Mouse (Mus musculus): ENCODE data around the gene Ece1. TPM values are rescaled to one million over a fixed set of nuclear protein-coding genes. Genes with fewer than 3 reads are reported as not detected.

Gene Ece1
- polyA plus RNA-seq, 1 experiment from 2014 or later: 69.0 TPM

DNA sequence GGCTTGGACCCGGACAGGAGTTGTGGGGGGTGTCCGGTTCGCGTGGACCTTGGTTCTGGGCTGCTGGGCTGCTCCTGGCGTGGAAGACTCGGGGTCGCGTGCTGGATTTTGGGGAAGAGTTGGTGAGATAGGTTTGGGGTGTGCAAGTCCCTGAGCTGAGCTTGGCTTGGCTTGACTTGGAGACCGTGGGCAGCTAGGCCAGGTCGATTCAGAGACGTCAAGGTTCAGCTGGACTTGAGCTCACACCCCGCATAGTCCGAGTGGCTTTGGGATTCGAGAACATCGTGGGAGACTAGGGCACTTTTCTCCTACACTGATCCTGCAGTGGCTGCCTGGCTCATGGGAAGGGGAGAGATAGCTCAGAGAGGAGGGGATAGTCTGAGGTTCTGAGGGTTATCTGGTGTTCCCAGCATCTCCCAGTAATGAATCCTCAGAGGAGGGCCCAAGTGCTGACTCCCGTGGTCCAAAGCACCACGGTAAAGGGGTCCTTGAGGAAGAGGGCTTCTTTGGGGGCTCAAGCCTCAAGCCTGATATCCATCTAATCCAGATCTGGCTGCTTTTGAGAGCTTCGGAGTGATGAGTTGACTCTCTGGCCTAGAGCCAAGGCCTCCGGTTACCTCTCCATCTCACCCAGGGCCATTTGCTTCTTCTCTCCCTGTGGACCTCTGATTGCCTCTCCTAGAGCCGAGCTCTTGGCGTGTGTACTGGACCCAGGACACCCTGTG, 641 bp downstream of the Ece1 start:
- peak overlapping the region; percentile 69 for H3K9ac ChIP-seq (ENCODE audit: low read depth, low read length)
- H3K27ac ChIP-seq (ENCODE audit: low read depth, low read length): no peak overlapping the region
- 10% methylated on average over 21 of the region's 21 CpGs for WGBS
- H3K4me3 ChIP-seq (ENCODE audit: low read length): peak overlapping the region; percentile 68
- ATAC-seq (ENCODE audit: low FRiP score, low TSS enrichment): no peak
- H3K27me3 ChIP-seq (ENCODE audit: control insufficient read depth, insufficient read depth, low read length): no peaks in the 10 kb centered on the region
- no peaks in the 10 kb centered on the region for H3K9me3 ChIP-seq (ENCODE audit: control insufficient read depth, low read length)
- H3K4me2 ChIP-seq (replicated peaks; ENCODE audit: low read depth, low read length): peak overlapping the region; percentile 70
- H3K4me1 ChIP-seq (ENCODE audit: control insufficient read depth, insufficient read depth, low read length): peaks cover 38% of the 10 kb centered on the region
- H3K36me3 ChIP-seq (ENCODE audit: control insufficient read depth, insufficient read depth, low read length): no peaks in the 10 kb centered on the region

DNA sequence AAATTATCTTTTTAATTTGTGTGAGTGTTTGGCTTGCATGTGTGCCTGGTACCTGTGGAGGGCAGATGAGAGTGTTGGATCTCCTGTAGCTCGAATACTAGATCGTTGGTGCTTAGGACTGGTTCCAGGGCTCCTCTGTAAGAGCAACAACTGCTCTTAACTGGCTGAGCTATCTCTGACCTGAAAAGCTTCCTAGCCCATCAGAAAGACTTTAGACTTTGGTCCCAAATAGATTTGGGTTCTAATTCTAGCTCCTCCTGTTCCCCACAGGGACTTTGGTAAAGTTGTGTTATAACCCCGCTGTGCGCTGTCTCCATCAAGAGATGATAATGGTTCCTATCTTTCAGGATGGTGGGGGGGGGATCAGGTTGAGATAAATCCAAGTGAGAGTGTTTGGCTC, 2.0 kb downstream of the Ece1 start:
- 91% methylated on average over 4 of the region's 4 CpGs for WGBS
- ATAC-seq (ENCODE audit: low FRiP score, low TSS enrichment): no peak
- peaks cover 41% of the 10 kb centered on the region for H3K4me1 ChIP-seq (ENCODE audit: control insufficient read depth, insufficient read depth, low read length)
- H3K27ac ChIP-seq (ENCODE audit: low read depth, low read length): no peak overlapping the region
- H3K4me2 ChIP-seq (replicated peaks; ENCODE audit: low read depth, low read length): no peak overlapping the region
- no peaks in the 10 kb centered on the region for H3K9me3 ChIP-seq (ENCODE audit: control insufficient read depth, low read length)
- H3K27me3 ChIP-seq (ENCODE audit: control insufficient read depth, insufficient read depth, low read length): no peaks in the 10 kb centered on the region
- H3K9ac ChIP-seq (ENCODE audit: low read depth, low read length): no peak overlapping the region
- H3K36me3 ChIP-seq (ENCODE audit: control insufficient read depth, insufficient read depth, low read length): no peaks in the 10 kb centered on the region
- H3K4me3 ChIP-seq (ENCODE audit: low read length): no peak overlapping the region

DNA sequence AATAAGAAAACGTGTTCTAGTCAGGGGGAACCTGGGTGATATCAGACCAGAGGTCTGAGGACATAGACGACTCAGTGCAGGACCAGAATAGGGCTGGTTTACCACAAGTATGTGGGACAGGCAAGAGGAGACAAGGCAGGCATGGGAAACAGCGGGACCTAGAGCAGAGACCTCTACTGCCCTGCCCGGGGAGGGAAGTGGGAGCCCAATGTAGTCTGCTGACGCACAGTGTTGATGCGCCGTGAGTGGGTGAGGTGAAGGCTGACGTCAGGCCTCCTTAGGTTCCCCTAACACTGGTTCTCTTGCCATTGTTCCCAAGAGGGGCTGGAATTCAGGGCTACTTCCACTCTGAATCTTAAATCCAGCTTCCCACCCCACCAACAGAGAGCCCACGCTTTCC, 2.7 kb downstream of the Ece1 start:
- 42% methylated on average over 9 of the region's 9 CpGs for WGBS
- Histone ChIP-seq H3K4me2 (replicated peaks; ENCODE audit: low read depth, low read length) (no peak overlapping the region), H3K9me3 (ENCODE audit: control insufficient read depth, low read length) (no peaks in the 10 kb centered on the region), H3K4me3 (ENCODE audit: low read length) (no peak overlapping the region), H3K36me3 (ENCODE audit: control insufficient read depth, insufficient read depth, low read length) (no peaks in the 10 kb centered on the region), H3K4me1 (ENCODE audit: control insufficient read depth, insufficient read depth, low read length) (peaks cover 43% of the 10 kb centered on the region), H3K27ac (ENCODE audit: low read depth, low read length) (no peak overlapping the region), H3K27me3 (ENCODE audit: control insufficient read depth, insufficient read depth, low read length) (no peaks in the 10 kb centered on the region), H3K9ac (ENCODE audit: low read depth, low read length) (no peak overlapping the region)
- ATAC-seq (ENCODE audit: low FRiP score, low TSS enrichment): no peak

DNA sequence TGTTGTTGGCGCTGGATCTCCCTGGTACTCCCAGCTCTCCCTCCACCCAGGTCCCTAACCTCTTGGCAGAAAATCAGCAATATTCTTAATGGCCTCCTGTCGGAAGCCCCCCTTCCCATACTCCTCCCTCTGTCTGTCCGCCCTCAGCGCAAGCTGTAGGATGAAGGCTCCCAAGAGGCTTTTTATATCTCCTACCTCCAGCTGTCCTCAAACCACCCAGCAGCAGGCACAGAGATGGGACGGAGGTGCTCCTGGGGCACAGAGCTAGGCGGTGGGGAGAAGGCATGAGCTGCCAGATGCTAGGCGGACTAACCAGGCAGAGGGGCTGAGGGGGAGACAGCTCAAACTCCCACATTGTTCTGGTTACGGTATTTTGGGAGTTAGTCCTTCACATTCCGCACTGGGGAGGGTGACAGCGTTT, 3.2 kb downstream of the Ece1 start:
- Histone ChIP-seq H3K9ac (ENCODE audit: low read depth, low read length) (no peak overlapping the region), H3K4me1 (ENCODE audit: control insufficient read depth, insufficient read depth, low read length) (peaks cover 46% of the 10 kb centered on the region), H3K27ac (ENCODE audit: low read depth, low read length) (no peak overlapping the region)

DNA sequence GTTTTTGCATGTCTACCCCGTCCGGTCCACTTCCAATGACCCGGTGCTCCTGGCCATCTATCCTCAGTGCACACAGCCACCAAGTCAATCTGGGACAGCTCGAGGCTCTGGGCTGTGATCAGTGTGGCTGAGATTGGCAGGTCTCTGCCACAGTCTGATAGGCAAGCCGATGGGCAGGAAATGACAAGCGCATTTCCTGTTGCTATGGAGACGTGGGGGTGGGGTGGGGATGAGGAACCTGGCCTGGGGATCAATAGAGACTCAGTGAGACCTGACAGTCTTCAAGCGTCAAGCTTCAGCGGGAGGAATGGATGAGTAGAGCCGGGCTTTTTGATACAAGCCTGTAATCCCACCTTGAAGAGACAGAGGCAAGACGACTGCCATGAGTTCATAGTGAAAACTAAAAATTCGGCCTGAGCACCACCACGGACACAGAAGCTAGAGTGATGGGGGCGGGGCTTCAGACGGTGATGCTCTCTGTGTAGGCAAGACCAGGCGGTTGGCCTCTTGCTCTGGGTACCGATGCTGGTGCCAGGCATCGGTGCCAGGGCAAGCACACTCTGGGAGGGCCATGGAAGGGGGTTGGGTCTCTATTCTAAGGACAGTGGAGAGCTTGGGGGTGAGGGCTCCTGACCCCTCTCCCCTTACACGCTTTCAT, 4.3 kb downstream of the Ece1 start:
- no peaks in the 10 kb centered on the region for H3K27me3 ChIP-seq (ENCODE audit: control insufficient read depth, insufficient read depth, low read length)
- H3K4me3 ChIP-seq (ENCODE audit: low read length): no peak overlapping the region
- H3K9ac ChIP-seq (ENCODE audit: low read depth, low read length): no peak overlapping the region
- no peak overlapping the region for H3K27ac ChIP-seq (ENCODE audit: low read depth, low read length)
- H3K4me2 ChIP-seq (replicated peaks; ENCODE audit: low read depth, low read length): peak overlapping the region; percentile 17
- H3K4me1 ChIP-seq (ENCODE audit: control insufficient read depth, insufficient read depth, low read length): peaks cover 46% of the 10 kb centered on the region
- WGBS: 42% methylated on average over 19 of the region's 19 CpGs
- ATAC-seq (ENCODE audit: low FRiP score, low TSS enrichment): no peak
- H3K36me3 ChIP-seq (ENCODE audit: control insufficient read depth, insufficient read depth, low read length): no peaks in the 10 kb centered on the region
- no peaks in the 10 kb centered on the region for H3K9me3 ChIP-seq (ENCODE audit: control insufficient read depth, low read length)

More for the DNA sequence above, 3.2 kb downstream of the Ece1 start:
- no peak for ATAC-seq (ENCODE audit: low FRiP score, low TSS enrichment)
- Histone ChIP-seq H3K9me3 (ENCODE audit: control insufficient read depth, low read length) (no peaks in the 10 kb centered on the region), H3K4me2 (replicated peaks; ENCODE audit: low read depth, low read length) (0 out of 2 replicates have a peak overlapping the region, but pooled peaks have one; percentile 16), H3K27me3 (ENCODE audit: control insufficient read depth, insufficient read depth, low read length) (no peaks in the 10 kb centered on the region), H3K4me3 (ENCODE audit: low read length) (no peak overlapping the region), H3K36me3 (ENCODE audit: control insufficient read depth, insufficient read depth, low read length) (no peaks in the 10 kb centered on the region)
- 45% methylated on average over 10 of the region's 10 CpGs for WGBS

DNA sequence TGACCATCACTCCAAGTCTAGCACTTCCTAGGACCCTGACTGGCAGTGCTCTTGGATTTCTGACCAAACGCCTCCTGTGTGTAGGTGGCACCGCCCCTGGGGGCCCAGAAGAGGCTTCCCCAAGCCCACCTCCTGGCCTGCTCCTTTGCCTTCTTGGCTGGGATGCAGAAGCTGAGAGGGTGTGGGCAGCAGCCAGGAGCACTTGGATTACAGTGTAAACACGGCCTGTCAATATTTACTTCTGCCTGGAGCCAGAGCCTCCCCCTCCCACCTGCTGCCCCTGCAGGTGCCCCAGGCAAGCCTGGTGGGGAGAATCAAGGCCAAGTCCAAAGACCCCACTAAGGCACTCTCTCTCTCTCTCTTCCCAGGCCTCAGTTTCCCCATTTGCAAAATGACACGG, 5.2 kb downstream of the Ece1 start:
- Histone ChIP-seq H3K9me3 (ENCODE audit: control insufficient read depth, low read length) (no peaks in the 10 kb centered on the region), H3K4me2 (replicated peaks; ENCODE audit: low read depth, low read length) (no peak overlapping the region), H3K4me3 (ENCODE audit: low read length) (no peak overlapping the region), H3K36me3 (ENCODE audit: control insufficient read depth, insufficient read depth, low read length) (no peaks in the 10 kb centered on the region), H3K27me3 (ENCODE audit: control insufficient read depth, insufficient read depth, low read length) (no peaks in the 10 kb centered on the region), H3K27ac (ENCODE audit: low read depth, low read length) (peak overlapping the region; percentile 18; the same call in 1 of the 2 replicates), H3K9ac (ENCODE audit: low read depth, low read length) (no peak overlapping the region), H3K4me1 (ENCODE audit: control insufficient read depth, insufficient read depth, low read length) (peaks cover 46% of the 10 kb centered on the region)
- ATAC-seq (ENCODE audit: low FRiP score, low TSS enrichment): peak; percentile 30; the same call in 1 of the 2 replicates
- WGBS: 35% methylated on average over 4 of the region's 4 CpGs

DNA sequence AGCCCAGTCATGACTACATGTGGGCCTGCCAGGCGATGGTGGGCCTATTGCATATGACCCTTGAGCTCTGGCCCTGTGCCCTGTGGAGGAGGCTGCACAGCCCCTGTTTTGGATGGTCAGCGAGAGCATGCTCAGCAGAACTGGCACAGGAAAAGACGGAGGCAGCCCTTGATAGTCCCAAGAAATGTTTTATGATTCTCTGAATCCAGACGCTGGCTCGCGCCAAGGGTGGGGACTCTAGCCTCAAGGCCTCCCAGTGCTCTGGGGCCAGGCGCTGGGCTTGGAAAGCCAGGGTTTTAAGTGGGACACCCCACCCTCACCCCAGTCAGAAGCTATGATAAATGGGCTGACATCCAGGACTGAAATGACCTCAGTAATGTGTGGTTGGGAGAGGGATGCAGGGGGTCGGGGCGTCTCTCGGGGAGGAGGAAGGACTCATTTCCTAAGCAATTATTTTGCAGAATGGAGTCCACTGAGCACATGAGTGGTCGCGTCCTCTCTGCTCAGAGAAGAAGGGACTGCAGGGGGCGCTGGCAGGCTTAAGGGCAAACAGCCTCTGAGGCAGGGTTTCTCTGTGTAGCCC, 5.7 kb downstream of the Ece1 start:
- ATAC-seq (ENCODE audit: low FRiP score, low TSS enrichment): peak; percentile 43; the same call in 1 of the 2 replicates
- Histone ChIP-seq H3K27me3 (ENCODE audit: control insufficient read depth, insufficient read depth, low read length) (no peaks in the 10 kb centered on the region), H3K9me3 (ENCODE audit: control insufficient read depth, low read length) (no peaks in the 10 kb centered on the region), H3K27ac (ENCODE audit: low read depth, low read length) (peak overlapping the region; percentile 18; the same call in 1 of the 2 replicates), H3K4me3 (ENCODE audit: low read length) (no peak overlapping the region), H3K4me1 (ENCODE audit: control insufficient read depth, insufficient read depth, low read length) (peaks cover 46% of the 10 kb centered on the region), H3K9ac (ENCODE audit: low read depth, low read length) (no peak overlapping the region), H3K36me3 (ENCODE audit: control insufficient read depth, insufficient read depth, low read length) (no peaks in the 10 kb centered on the region), H3K4me2 (replicated peaks; ENCODE audit: low read depth, low read length) (no peak overlapping the region)
- 25% methylated on average over 13 of the region's 13 CpGs for WGBS

DNA sequence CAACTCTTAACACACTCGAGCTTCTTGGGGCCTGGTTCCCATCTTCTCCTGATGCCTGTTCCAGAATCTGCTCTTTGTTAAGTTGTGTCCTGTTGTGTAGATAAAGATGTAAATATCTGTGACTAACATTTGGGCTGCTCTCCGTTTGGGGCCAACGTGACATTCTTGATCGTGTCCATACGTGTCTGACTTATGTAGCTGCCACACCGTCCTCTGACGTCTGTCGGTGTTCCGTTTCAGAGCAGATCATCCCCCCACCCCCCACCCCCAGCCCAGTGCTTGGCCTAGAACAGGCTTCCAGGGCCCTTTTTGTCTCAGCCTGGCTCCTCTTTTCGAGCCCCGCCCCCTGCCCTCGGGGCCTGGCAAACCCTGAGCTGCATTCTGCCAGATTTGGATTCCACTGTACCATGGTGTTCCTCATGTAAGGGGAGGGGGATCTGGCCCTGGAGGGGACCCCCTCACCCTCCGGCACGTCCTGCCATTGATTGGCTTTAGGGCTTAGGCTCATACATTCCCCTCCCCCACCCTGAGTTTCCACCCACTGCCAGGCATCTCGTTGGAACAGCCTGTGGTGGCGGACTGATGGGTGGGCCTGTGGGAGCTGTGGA, 7.7 kb downstream of the Ece1 start:
- WGBS: 53% methylated on average over 16 of the region's 16 CpGs
- H3K27ac ChIP-seq (ENCODE audit: low read depth, low read length): no peak overlapping the region
- H3K4me3 ChIP-seq (ENCODE audit: low read length): no peak overlapping the region
- no peak overlapping the region for H3K9ac ChIP-seq (ENCODE audit: low read depth, low read length)
- no peak overlapping the region for H3K4me2 ChIP-seq (replicated peaks; ENCODE audit: low read depth, low read length)
- no peak for ATAC-seq (ENCODE audit: low FRiP score, low TSS enrichment)
- H3K27me3 ChIP-seq (ENCODE audit: control insufficient read depth, insufficient read depth, low read length): no peaks in the 10 kb centered on the region
- peaks cover 45% of the 10 kb centered on the region for H3K4me1 ChIP-seq (ENCODE audit: control insufficient read depth, insufficient read depth, low read length)
- H3K9me3 ChIP-seq (ENCODE audit: control insufficient read depth, low read length): no peaks in the 10 kb centered on the region
- H3K36me3 ChIP-seq (ENCODE audit: control insufficient read depth, insufficient read depth, low read length): no peaks in the 10 kb centered on the region

All from kidney, embryonic 14.5 days (tissue).